Mouse (Mus musculus) stomach, postnatal 0 days (tissue): ENCODE results near the gene Myl6b.

ENCODE experiments used
- CTCF ChIP-seq: IDR thresholded peaks from 2 replicates; pipeline ENCODE4 v1.5.1; 2016; ENCODE audit warnings: antibody characterized with exemption, low read depth, mild to moderate bottlenecking, moderate library complexity
- EP300 ChIP-seq: optimal IDR thresholded peaks from 2 replicates; pipeline ENCODE3; 2016; ENCODE audit warnings: antibody characterized with exemption

GRCm38 (mm10) chr10:128495270-128495669, 3.2 kb downstream of the Myl6b start:
- TF ChIP-seq CTCF, result peak; percentile 24; the same call in 1 of the 2 replicates
- no peak for TF ChIP-seq EP300
